Mouse (Mus musculus): Measurements from ENCODE around the gene Xpot.

Xpot gene

DNA sequence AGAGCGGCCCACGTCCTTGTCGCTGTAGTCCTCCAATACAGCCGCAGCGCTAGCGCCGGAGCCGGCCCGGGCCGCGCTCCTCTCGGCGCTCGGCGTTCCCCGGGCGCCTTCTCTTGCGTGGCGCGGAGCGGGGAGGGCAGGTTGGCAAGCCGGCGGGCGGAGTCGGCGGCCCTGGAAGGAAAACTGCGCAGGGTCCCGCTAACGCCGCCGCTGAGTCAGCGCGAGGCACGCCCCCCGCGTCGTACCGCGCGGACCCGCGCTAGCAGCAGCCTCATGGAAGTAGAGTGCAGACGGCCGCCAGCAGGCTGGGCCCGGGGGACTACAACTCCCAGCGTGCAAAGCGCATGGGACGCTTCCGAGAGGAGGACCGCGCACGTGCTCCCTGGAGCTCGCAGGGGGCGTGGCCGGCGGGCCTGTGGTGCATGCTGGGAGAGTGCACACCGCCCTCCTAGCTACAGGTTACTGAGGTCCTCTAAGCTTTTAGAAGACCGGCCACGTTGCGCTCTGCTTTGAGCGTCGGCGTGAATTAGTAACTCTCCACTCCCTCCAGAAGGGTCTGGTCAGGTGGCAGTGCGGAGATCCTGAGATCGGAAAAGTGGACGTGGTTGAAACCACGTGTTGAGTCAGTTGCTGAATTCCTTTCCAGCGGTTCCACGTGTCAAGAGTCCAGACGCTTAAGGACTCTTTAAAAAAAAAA is at the start of gene Xpot:
Gene Xpot (minus strand): TSS at position 147 of the 697 bp plus-strand sequence.
- DNase-seq (ENCODE audit: low read depth, low spot score) = peak; percentile 99

DNA sequence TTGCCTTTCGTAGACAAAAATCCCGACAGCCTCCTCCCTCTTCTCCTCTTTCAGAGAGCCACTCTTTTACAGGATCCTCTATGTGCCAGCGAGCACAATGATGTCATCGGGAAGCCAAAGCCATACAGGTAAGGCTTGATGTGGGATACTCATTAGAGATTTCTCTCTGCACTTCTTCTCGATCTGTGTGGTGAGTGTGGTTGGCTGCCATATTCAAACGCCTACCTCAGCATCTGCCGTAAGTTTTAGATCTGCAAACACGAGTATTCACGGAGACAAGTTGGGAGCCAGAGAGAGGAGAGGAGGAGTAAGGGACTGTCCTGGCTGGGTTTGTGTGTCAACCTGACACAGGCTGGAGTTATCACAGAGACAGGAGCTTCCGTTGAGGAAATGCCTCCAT is 43.0 kb upstream of the Xpot start:
- no peak for DNase-seq (ENCODE audit: low read depth, low spot score)

DNA sequence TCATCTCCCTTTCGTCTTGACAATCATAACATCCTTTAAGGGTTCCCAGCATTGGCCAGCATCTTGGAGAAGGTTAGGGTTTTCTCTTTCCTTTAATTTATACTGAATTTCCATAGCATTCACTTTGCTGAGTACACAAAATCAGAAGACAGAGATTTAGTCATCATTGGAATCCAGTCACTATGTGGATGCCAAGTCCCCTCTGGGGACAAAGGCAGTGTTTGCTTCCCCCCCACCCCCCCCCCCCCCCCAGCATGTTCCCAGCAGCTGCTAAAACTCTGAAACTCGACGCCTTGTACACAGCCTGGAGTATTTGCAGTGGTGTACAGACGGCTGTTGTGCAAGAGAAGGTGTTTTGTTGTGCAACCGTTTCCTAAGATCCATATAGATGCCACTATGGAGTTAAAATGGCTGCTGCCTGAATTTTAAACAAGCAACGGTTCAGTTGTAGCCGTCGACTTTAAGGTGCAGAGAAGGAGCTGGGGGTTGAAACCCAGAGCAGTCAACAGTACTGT is 39.6 kb upstream of the Xpot start:
- no peak for DNase-seq (ENCODE audit: low read depth, low spot score)

DNA sequence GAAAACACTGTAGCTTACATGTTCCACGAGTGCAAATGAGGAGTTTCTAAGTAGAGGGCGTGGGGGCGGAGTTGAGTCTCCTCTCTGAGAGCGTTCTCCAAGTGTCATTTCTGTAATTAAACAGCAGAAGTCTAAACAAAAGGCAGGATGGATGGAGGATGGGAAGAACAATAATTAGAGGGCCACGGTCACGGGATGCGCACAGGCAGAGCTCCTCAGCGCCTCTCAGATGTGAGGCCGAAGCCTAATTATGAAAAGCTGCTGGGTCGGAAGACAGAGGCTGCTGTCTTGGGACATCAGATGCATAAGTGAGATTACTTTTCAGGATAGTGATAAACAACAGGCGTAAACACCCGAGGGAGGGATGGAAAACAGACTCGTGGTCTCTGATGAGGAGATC is 37.5 kb upstream of the Xpot start:
- DNase-seq (ENCODE audit: low read depth, low spot score) = no peak

DNA sequence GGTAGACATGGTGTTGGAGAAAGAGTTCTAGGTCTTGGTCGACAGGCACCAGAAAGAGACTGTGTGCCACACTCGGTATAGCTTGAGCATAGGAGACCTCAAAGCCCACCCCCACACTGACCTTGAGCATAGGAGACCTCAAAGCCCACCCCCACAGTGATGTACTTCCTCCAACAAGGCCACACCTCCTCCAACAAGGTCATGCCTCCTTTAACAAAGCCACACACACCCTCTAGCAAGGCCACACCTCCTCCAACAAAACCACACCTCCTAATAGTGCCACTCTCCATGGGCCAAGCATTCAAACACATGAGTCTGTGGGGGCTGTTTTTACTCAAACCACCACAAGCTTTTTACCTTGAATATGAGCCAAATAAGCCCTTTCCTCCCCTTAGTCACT is 36.6 kb upstream of the Xpot start:
- DNase-seq (ENCODE audit: low read depth, low spot score) = peak; percentile 31

DNA sequence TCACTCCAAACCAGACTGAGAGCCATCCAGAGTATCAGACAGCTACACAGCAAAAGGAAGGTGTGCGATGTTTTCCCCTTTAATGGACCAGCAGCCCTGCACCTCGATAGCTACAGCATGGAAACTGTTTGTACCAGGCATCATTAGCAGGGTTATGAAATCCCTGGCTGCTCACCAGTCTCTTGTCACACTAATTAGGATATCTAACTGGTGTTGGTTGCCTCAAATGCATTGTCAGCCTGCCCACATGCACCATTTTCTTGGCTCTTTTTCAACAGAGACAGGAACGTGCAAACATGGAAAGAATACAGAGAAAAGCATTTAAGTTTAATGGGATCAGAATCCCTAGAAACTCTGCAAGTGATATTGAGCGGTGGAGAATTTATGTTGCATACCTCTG is 29.8 kb upstream of the Xpot start:
- no peak for DNase-seq (ENCODE audit: low read depth, low spot score)

DNA sequence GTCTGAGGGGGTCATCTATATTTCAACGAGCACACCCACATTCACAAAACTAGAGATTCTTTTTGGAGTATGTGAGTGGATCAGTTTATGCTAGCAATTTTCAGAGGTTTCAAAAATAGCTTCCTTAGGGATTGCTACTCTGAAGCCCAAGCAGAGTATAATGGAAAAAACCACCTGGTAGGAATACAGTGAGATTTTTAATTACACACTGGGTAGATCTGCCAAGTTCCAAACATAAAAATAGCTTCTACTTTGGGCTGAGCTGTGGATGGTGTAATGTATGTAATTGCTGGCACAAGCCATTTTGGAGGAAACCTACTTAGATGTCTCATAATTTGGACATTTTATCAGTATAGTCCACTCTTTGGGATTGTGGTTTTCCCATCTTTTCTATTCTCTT is 26.9 kb upstream of the Xpot start:
- DNase-seq (ENCODE audit: low read depth, low spot score) = no peak

DNA sequence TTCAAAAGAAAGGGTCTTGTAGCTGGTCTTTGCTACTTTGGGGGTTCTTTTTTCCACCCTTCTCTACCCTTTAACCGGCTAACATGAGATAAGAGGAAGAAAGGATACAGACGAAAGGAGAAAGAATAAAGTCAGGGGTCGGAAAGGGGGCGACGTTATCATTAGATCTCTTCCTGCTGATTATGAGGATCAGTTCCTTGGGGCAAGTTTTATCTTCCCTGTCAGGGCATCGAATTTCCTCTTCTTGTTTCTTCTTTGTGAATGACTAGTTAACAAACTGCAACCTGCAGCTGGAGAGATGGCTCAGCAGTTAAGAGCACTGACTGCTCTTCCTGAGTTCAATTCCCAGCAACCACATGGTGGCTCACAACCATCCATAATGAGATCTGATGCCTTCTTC is 20.2 kb upstream of the Xpot start:
- no peak for DNase-seq (ENCODE audit: low read depth, low spot score)

DNA sequence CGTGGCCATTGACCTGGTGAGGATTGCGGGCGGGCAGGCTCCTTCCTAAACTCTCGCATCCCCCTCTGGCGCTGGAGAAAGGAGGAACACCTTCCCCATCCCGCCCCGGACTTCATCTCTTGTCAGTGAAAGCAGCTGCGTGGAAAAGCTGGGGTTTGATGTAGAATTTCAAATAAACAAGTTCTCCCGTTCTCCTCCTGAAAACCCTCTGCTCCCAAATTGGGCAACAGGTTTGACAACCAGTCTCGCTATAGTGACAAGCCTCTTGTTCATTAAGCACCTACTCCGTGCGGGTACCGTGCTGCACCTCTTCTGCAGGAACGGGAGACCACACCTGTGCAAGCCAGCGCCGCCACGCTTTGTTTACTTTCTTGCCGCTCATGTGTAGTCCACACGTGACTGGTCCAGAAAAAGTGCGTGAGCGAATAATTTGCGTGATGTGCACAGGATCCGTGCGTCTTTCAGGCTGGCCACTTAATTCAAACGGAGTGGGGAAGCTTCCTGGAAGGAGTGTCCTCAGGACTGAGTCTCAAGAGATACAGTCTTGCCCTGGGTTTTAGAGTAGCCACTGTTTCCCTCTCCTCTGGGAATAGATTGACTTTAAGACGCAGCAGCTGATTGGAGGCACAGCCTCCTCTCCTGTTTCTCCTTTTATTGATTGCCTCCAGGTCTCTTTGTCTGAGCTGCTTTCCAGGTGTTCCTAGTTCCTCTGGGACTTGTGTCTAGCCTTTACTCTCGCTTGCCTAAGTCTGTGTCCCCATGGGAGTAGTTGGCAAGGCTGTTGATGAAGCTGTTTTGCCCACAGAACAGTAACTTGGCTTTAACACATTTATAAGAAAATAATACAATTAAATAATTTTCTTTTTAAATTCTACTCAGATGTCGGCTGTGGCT is 16.2 kb upstream of the Xpot start:
- DNase-seq (ENCODE audit: low read depth, low spot score) = no peak

DNA sequence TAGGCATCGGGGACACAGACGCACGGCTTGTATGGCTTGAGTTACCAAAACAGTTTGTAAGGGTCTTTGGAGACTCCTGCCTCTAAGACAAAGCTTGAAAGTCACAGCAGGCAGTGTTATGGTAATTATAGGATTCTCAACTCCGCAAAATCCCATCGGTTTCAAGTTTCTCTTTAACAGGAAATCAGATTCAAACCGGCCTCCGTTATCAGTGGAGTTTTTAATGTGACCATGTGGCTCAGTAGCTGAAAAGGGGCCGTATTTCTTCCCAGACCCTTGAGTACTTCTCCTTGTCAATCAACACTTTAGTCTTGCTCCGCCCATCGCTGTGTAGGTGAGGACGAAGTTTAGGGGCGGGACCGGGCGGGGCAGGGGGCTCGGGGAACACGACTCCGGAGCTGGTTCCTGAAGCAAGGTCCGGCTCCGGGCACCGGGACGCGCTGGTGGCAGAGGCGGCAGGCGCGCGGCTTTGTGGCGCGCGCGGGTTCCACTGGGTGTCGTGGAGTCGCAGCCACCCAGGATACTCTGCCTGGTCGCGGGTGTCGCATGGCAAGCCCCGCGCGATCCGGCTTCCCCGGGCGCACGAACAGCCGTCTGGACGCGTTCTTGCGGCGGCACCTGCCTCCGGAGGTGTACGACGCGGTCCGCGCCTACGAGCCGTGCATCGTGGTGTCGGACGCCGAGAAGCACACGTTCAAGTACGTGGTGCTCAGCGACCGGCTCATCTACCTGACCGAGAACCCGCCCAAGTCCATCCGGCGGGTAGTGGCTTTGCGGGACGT is 15.3 kb upstream of the Xpot start, which contains the start of gene D930020B18Rik:
Gene D930020B18Rik (plus strand): TSS at position 317 of the 782 bp plus-strand sequence.
- DNase-seq (ENCODE audit: low read depth, low spot score) = peak; percentile 86

DNA sequence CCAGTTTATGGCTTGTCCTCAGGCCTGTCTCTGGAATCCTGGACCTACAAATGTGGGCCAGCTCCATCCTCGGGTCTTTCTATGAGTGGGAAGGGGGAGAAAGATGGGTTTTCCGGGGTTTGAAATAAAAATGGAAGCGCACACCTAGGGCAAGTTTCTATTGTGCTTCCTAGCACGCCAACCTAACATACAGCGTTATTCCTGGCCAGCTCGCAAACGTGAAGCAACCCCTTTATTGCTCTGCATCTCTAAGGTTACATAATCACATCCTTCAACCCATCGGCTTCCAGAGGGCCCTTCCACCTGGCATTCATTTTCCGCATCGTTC is 14.8 kb upstream of the Xpot start:
- DNase-seq (ENCODE audit: low read depth, low spot score) = no peak

DNA sequence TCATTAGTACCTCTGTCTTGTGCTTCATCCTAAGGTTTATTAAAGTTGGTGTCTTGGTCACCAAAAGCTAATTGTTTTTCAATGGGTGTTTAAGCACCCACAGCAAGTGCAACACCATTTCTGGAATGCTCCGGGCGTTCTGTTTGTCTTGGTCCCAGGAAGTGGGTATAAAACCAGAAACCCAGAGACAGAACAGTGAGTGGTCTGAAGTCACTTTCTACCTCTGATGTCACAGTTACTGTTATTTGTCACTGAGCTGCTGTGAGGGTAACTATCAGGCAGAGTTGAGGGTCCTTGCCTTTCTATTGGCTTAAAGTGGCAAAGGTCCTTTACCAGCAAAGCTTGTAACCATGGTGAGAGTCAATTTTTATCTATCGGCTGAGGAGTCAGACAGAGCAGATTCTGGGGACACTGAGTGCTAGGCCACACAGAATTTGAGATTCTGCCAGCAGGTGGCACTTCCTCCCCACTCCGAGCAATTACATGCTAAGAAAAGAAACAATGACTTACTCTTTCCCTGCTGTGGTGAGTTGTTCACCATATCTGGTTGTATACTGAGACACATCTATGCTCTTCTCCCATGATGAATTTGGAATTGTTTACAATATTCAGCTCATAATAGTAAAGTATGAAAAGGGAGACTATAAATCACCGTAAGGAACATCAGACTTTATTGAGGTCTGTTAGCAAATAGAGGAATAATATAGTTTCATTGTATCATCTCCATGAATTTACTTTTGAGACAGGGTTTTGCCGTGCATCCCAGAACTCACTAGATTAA is 14.2 kb upstream of the Xpot start:
- DNase-seq (ENCODE audit: low read depth, low spot score) = peak; percentile 53

DNA sequence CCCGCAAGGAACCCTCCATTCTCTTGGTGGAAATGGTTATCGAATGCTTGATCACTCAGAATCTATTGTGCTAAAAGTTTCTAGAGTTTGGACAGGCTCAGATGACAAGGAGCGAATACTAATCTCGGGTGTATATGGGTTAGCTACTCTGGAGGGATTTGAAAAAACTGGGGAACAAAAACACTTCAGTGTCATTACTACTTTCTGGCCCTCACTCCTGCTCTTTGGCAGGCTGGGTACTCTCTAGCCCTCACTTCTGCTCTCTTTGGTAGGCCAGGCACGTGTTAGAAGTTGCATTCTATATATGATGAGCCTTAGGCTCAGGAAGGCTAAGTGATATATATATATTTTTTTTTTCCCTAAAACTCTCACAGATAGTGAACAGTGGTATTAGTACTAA is 13.4 kb upstream of the Xpot start:
- DNase-seq (ENCODE audit: low read depth, low spot score) = no peak

DNA sequence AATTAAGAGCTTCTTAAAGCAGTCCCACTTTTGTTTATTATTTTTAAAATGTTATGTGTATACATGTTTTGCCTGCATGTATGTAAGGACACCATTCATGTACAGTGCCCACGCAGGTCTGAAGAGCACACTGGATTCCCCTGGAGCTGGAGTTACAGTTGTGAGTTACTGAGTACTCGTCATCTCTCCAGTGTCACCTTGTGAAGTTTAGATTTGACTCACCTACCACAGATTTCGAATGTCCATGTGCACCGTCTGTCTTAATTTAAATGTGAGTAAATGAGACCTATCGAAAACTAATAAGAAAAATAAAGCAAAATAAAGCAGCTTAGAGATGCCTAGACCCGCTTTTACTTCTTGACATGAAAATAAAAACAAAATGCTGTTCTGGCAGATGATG is 10.1 kb upstream of the Xpot start:
- DNase-seq (ENCODE audit: low read depth, low spot score) = no peak

DNA sequence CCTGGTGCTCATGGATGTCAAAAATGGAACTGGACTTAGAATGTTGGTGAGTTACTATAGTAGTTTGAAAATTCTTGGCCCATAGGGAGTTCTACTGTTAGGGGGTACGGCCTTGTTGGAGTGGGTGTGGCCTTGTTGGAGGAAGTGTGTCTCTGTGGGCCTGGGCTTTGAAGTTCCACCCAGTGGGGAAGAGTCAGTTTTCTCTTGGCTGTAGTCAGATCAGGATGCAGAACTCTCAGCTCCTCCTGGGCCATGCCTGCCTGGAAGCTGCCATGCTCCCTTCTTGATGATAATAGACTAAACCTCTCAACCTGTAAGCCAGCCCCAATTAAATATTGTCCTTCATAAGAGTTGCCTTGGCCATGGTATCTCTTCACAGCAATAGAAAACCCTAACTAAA is 8.0 kb upstream of the Xpot start:
- no peak for DNase-seq (ENCODE audit: low read depth, low spot score)

DNA sequence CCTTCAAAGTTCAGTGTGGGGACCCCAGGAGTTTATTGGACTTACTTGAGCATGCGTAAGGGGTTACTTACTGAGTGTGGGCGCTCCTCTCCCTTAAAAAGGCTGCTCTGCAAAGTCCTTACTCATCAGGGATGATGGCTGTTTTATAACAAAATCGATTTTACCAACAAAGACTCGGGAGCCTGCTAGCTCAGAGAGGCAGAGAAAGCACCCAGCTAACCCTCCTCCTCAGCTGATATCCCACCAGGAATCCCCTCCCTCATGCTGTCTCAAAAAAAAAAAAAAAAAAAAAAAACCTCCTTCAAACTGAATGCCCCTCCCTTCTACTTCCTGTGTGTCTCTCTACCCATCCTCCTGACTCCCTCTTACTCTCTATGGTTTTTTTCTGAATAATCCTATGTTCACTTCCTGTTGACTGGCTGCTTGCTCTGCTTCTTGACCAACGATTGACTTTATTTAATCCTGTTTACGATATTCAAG is 2.5 kb upstream of the Xpot start:
- DNase-seq (ENCODE audit: low read depth, low spot score) = peak; percentile 21

DNA sequence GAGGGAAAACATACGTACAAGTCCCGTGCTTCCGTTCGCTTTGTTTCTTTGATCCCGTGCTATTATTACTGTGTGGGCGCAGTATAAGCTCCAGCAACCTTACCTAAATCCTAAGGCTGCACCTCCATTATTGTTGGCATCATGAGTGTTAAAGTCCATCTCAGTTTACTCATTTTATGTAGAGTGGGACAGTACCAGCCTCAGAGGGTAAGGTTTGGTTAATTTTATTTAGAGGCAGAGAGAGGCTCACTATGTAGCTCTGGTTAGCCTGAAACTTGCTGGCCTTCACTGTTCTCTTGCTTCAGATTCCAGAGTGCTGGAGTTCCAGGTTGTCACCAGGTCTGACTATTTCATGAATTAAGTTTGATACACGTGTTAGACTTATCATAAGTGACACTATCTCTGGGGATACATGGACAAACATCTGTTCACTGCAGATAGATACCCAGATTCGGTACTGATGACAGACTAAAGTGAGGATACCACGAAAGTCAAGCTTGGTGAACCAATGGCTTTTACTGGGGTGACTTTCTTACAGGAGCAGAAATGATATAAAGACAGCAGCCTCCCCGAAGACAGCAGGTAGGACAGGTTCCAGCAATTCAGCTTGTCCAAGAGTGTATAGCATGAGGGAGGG is 1.2 kb upstream of the Xpot start:
- no peak for DNase-seq (ENCODE audit: low read depth, low spot score)

DNA sequence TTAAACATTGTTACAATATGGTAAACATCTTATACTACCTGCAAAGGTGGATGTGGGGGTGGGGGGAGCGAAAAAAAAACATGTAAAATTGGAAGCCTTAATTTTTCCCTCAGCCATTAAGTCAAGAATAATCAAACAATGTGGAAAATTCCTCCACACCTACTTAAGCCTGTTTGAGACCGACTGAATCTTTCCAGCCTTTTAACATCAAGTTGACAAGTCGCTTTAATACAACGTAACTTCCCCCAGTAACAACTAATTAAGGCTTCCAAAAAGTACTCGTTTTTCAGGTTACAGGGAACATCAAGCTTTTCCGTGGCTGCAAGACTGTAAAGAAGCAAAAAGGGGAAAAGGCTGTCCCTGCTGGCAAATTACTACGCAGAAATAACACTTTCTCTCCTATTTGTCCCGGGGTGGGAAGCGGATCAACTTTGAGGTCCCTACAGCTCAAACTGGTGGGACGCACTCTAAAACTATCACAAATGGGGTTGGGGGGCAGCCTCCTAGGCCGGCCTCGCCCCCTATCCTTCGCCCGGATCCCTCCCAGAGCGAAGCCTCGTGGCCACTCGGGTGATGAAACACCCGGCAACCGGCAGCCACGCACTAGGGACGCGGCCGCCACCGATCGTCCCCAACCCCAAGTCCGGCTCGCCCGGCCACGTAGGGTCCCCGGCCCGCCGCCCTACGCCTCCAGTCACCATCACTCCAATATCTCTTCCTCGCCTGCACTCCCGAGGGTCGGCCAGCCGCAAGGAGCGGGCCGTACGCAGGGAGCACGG is 536 bp downstream of the Xpot start:
- no peak for DNase-seq (ENCODE audit: low read depth, low spot score)

DNA sequence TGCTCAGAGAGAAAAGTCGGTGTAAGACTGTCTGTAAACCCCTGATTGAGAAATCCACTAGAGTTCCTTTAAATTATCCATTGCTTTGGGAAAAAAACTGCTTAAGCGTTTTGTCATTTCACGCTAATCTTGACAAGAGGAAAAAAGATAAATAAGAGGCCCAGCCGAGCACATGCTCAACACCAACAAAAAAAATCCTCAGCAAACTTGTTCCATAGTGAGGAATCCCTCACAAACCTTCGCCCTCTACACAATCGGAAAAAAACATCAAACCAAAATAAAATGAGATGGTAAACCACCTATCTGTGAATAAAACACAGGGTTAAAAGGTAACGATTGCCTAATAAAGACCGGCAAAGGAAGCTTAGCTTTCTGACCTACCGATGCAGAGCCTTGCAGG is 1.1 kb downstream of the Xpot start:
- DNase-seq (ENCODE audit: low read depth, low spot score) = no peak

DNA sequence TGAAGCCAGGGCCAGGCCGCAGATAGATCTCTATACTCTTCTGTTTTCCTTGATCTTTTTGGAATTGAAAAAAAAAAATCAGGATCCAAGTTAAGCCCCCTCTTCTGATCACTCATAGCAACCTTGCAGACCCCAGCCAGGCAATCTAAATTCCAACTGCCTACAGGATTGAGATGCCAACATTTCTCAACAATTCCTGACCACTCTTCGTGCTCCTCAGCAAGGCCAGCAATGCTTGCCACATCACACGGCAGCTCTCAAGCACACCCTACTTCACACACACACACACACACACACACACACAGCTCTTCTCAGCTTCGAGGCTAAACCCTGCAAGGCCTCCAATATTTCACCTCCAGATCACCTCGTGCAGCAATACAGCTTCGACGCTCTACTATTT is 2.5 kb downstream of the Xpot start:
- no peak for DNase-seq (ENCODE audit: low read depth, low spot score)

Data from ZHBTc4 (cell line).